Mouse (Mus musculus) urinary bladder, postnatal 25 days (tissue): ENCODE measurements at regions not wholly inside any gene's neighbourhood (a gene's known extent, or its start where the extent isn't known, plus 50 kb on each side); places are given as distances from the start of the nearest gene placed in this dataset.

Experiments used
- DNase-seq: peaks from one replicate; pipeline ENCODE4 v3.0.0; 2022; ENCODE audit warnings: low spot score

DNA sequence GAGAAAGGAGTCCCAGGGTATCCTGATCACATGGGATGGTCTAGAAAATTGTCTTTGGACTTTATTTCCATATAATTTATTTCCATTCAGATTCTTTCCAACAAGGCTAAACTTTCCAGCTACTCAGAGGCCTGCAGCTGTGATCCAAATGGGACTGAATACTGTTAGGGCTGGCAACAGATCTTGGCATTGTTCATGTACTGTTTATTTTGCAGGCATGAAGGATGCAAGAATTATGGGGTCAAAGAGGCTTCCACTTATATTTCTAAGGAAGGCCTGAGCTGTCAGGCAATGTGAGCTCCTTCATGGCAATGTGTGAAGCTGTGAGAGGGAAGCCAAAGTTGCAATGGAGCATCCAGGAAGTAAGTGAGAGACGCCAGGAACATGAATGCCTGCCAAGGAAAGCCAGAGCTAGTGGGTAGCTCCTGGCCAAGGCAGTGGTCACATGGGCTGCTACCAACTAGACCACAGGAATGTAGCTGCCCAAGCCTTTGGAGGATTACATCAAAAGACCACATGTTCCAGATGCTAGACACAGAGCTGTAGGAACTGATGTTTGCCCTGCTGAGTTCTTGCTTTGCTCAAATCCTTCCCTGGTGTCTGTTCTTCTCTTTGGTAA lies 261.8 kb upstream of the Sox11 start:
- no peak for DNase-seq

DNA sequence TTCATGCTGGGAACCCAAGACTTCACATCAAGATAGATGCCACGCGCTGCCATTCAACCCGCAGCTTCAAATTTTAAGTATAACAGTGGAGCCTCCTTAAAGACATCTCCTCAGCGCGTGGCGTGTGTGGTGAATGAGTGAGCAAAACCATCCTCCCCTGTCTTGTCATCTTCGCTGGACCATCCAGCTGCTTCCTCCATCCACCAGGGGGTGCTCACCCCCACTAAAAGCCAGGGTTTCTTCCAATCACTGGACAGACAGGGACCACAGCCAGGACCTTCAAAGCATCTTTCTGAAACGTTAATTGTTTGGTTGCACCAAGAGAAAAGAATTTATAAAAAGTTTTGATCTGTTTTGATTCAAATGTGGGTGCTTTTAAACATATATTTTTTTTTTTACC lies 256.8 kb upstream of the Sox11 start:
- DNase-seq = peak; percentile 56

DNA sequence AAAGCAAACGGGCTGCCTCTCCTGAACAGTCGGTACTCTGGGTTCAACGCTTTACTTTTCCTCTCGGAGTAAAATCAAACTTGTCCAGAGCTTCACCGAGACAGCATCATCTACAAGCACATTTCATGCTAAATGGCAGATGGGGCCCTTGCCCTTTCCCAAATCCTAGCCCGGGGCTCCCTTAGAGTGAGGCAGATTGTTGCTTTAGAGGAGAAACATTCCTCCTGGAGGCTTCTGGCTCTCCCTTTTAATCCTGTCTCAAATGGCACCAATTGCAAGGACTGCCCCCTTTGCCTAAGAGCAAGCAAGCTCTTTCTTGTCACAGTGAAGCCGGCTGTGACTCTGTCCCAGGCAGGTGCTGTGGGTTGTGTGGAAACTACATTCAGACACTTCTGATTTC lies 255.5 kb upstream of the Sox11 start:
- no peak for DNase-seq

DNA sequence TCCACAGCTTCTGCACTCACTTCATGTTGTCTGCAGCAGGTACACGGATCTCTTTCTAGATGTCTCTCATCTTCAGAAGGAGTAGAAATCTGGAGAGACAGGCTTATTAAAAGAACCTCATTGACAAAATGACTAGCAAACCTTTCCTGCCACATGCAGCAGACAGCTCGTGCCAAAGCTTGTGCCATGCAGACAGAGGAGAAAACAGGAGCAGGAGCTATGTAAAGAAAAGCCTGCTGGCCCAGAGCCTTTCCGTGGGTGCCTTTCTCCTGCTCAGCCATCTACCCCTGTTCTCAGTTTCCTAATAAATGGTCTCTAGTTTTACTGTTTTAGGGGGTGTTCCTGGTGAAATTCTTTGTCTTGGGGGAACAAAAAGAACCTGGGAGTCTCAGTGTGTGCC lies 254.9 kb upstream of the Sox11 start:
- no peak for DNase-seq

DNA sequence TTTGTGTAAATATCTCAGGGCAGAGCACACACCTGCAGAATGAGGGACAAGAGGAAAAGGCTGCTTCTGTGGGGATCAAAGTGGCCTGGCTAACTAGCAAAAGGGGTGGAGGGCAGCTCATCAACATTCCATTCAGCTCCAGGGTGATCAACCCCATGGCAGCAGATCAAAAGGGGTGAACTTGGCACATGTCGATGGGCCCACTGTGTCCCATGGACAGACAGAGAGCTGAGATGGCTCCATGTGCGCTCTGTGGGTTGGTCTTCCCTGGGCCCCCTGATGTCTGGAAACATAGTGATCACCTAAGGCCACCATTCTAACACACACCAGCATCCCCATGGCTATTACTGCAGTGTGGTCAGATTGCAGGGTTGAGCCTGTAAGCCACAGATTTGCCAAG lies 253.2 kb upstream of the Sox11 start:
- DNase-seq = no peak

DNA sequence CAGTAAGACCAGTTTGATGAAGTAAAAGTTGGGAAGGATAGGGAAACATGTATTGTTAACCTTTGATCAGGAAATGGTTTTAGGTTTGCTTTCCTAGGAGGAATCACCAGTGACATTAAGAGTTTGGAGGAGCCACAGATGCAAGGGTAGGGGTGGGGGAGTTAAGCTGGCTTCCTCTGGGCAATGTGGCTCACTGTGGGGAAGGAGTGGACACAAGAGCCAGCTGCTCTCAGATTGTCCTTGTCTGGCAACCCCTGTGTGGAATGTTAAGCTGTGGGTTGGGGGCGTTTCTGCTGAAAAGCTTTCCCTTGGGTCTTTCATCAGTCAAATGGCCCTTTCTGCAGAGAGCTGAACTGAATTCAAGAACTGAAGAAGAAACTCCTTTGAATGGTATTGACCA lies 251.1 kb upstream of the Sox11 start:
- no peak for DNase-seq

DNA sequence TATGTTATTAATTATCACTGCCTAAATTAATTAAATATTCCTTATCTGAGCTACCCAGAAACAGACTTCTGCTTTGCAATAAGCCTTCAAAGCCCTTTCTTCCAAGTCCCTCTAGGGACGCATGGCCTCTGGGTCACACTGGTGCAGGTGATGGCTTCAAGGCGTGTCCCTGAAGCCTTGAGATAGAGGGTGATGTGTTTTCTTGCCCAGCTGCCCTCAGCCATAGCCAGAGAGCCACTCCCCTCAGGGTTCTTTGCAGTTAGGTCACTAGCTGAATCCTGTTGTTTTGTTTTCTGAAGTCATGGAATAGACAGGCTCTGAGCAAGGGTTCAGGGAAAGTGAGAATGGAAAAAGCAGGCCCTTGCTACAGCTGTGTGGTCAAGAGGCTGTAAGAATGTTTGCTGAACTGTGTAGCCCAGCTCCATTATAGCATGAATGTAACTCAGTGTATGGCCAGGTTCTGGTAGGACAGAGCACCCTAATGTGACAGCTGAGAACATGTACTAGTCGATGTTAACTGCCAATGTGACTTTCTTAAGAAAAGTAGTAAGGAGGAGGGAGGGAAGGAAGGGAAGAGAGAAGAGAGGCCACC lies 233.8 kb upstream of the Sox11 start:
- DNase-seq = no peak

DNA sequence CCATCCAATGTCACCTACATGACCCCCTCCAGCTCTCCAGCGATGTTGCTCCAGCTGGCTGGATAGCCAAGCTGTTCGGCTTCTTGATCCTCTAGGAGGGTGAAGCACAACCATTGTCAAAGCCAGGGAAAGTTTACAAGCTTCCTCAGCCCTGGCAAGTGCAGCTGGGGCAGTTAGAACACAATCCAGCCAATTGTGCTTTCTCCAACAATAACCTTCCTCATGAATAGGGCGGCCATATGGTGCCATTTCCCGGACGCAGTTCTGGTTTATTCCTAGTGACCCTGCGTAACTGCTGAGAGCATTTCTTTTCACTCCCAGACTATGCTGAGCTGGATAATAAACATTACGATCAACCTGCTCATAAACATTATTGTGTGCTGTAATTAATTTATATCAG lies 233.3 kb upstream of the Sox11 start:
- DNase-seq = no peak

DNA sequence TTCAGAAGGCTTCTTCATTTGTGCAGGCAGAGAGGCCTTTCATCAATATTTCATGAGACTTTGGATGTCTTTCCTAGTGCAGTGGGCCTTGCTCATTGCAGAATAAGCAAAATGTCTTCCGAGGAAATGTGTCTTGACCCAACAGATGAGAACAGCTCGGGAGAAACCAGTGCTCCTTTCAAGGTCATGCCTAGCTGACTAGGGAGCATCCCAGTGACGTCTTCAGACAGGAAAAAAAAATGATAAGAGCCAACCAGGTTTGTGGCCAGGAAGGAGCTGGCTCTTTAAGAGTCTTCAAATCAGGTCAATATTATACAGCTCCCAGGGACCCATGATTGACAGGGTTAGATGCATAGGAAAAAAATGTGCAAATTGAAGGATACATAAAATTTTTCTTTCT lies 224.9 kb upstream of the Sox11 start:
- no peak for DNase-seq

DNA sequence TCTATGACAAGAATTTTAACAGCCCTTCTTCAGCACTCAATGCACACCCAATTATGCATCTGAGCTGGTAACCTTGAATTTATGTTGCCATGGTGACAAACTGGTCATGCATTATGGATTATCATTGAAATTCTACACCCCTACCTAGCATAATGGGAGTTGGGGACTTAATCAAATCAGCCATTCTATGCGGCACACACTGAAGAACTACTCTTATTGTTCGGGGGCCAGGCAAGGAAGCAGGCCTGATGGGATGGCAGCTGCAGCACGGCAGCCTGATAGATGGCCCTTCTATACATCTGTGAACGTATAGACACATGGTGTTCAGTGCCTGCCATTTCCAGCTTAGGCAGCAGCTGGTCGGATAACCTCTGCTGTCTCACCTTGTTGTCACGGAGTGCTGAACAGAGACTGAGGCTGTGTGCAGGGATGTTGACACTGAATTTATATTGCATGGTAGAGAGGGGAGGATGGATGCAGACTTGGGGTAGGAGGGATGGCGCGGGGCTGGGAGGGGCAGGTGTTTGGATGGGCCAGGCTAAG lies 223.7 kb upstream of the Sox11 start:
- no peak for DNase-seq

DNA sequence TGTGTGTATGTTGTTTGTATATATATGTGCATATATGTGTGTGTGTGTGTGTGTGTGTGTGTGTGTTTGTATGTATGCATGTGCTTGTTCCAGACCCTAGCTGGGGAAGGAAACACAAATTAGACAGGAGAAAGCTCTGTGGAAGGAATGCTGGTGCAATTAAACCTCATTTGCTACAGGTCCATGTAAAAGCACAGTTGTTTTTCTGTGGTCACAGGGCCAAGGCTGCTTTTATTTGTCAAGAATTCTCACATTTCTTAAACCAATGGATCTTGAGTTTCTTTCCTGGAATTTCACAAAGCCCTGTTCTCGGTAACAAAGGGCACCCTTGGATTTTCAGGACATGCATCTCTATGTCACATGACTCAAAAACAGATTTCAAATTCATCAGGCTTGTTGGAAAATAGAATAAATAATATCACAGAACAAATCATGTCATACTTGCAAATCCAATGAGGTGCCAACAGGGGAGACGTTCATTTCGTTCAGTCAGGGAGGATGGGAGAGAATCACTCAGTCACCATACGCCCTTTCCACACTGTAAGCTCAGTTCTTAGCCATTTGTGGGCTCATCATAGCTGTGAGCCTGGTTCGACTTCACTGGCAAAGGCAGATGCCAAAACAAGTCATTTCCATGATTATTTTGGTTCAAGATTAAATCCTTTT lies 222.4 kb upstream of the Sox11 start:
- no peak for DNase-seq

DNA sequence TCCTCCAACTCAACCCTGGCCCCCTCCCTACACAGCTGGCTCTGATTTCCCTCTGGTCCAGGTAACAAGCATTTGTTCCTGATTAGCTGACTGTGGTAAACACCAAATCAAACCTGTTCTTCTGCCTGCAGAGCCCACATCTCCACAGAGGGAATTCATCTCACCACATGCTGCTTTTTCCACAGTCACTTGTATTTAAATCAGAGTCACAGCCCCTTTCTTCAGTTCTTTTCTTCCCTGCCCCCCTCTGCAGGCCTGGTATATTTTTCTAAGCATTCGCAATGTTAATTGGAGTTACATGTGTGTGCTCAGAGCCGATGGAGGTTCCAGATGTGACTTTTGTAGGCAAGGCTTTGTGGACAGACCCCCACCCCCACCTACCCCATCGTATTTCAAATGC lies 221.5 kb upstream of the Sox11 start:
- no peak for DNase-seq

DNA sequence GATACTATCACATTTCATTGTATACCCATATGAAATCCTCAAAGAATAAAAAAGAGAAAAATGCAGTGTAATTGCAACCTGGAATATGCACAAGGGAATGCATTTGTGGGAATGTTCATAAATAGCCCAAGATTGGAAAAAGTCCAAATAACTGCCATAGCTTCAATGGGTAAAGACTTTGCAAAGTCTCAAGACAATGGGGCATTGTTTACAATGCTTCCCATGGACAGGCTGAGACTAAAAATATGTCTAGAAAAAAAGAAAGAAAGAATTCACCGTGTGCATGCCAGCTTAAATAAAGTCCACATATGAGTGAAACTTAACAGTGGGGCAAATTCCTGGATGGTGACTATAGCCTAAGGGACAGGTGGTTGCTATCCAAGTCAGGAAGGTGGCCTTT lies 210.4 kb upstream of the Sox11 start:
- no peak for DNase-seq

DNA sequence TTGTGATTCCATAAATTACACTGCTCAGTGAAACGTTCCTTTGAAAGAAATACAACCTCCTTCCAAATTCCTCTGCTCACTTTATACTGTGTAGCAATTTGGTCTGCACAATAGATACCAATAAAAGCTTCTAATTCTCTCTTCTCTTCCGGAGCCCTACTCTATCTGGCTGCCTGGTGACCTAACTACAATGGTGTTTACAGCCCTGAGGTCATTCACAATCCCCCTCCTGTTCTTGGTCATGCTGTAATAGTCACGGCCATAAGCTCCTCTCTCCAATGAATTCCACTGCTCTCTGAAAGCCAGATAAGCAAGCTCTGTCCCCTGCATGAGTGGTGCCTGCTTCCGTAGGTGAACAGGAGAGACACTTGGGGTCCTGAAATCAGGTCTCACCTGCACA lies 195.8 kb upstream of the Sox11 start:
- no peak for DNase-seq

DNA sequence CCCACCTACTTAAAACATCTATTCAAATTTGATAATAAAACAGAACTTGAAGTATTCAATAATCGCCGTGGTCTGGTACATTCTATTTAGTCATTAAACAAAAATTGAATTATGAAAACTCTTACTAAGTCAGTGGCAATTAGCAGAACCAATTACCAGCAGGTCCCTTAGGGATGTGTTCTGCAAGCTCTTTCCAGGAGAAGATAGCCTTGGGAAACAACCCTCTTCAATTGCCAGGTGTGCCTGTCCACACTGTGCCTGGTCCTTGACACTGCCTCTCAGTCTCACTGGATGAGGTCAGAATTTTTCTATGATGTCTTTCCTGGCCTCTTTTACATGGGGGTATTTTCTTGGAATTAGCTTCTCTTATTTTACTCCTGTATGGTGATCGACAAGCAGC lies 195.1 kb upstream of the Sox11 start:
- no peak for DNase-seq

DNA sequence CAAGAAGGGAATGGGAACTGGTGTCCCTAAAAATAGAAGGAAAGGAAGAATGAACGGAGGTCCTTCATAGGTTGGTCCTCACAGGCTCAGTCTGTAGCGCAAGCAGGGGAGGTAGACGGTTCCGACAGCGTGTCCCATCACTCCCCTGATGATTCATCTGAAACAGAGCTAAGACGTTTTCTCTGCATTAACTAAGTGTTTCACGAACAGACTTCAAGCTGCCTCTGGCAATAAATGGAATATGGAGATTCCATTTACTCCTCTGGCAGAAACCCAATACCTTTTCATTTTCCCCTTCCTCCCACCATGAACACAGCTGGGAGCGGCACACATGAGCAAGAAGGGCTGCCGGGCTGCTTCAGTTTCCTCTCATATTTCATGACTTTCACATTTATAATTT lies 194.6 kb upstream of the Sox11 start:
- DNase-seq = no peak

DNA sequence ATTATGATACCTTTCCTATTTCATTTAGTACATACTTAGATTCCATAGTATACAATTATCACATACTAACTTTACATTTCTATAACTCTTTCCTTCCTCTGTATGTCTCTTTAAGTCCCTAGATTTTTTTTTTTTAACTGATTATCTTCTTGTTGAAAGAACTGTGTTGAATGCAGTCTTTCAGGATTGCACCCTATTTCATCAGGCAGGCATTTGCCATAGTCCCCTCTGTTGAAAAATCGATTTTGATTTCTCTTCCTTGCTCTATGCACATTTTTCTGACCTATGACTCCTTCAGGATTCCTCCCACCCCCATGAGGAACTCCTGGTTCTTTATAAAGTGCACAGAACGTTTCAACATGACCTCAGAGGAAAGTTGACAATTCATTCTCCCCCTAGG lies 183.2 kb upstream of the Sox11 start:
- no peak for DNase-seq

DNA sequence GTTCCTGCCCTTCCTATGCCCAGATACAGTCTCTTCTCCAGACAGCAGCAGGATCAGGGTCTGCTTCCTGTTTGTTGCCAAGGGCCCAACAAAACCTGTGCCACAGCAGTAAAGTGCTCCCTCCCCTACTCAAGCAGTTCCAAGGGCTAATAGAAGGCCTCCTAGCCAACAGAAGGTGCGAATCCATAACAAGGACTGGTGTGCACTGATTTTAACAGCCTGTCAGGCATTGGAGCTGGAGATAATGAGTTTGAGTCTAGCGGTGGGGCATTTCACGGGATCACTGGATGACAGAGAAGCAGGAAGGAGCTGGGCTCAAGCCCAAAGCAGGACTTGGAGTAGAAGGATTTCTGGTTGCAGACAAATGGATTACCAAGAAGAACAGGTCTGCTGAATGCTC lies 170.9 kb upstream of the Sox11 start:
- DNase-seq = no peak

DNA sequence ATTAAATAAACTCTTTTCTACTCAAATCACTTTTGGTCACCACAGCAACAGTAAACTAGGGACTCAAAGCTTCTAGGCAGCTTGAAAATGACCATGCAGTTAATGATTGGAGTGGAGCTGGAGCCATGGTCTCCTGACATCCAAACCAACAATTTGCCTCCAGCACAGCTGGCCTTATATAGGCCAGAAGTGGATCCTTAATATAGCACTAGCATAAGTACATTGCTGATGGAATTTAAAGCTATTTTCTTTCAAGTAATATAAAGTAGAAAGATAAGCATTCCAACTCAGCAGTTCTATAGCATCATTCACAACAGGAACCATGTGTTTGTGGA lies 165.8 kb upstream of the Sox11 start:
- DNase-seq = no peak

DNA sequence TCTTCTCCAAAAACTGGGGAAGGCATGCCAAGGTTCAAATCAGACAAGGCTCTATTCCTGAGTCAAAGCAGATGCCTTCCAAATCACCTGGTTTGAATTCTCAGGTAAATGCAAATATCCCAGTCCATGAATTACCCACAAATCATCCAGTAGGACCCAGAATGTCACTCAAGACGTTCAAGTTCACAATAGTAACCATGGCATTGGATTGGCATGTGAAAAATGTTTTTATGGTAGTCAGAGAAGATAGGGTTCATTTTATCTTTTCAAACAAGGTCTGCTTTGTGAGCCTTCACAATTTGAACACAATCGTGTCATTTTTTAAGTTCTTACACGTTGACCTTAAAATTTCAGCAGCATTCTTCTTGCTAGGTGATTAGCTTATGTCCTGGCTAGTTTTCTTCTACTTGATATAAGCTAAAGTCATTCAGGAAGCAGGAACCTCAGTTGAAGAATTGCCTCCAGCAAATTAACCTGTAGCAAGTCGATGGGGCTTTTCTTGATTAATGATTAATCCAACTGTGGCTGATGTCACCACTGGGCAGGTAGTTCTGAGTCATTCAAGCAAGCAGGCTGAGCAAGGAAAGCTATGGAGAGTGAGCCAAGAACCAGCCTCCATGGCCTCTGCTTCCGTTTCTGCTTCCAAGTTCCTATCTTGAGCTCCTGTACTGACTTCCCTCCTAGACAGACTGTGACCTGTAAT lies 165.3 kb upstream of the Sox11 start:
- DNase-seq = no peak

DNA sequence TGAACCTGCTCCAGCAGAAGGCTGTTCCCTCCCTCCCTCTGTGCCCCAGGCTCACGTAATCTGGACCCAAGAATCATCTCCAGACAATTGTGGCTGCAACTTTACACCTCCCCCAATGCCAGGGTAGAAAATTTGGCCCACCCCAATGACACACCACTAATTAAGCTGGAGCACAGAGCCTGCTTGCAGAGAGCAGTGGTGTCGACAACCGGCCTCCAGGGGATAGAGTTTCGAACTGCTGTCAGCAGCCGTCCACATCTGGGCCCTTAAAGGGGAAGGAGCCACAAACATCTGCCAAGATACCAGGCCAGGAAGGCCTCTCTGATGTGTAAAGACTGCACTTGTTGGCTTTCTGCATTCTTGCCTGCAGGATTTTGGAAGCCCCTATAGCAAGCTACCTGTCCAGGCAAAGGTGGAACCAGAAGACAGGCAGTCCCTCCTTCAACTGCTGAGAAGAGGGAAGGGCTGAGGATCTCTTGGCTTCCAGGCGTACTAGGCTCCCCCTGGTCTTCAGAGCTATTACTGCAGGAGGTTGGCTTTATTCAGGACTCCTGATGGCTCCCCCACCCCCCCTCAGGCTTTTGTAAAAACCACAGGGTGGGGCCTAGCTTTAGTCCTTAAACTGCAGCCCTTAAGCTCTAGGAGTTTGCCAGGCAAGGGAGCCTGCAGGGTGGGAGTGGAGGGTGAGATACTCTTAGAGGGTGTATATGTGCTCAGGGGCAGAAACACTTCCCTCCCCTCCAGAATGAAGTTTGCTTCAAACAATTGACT lies 160.5 kb upstream of the Sox11 start:
- no peak for DNase-seq

DNA sequence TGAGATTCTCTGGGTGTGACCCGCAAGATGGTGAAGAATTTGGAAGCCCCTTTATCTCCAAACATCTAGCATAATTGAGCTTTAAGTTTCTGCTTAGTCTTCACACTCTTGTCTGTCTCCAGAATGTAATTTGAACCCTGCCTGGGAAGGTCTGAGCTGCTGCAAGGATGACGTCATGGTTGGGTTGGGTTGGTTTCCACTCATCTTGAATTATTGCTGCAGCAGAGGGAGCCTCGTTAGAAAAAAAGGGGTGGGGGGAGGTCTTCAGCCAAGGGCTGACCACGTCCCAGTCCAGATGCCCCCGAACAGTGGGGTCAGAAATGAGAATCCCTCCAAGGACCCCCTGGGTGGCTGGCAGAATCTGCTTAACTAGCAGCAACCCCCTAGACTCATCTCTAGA lies 158.1 kb upstream of the Sox11 start:
- no peak for DNase-seq

DNA sequence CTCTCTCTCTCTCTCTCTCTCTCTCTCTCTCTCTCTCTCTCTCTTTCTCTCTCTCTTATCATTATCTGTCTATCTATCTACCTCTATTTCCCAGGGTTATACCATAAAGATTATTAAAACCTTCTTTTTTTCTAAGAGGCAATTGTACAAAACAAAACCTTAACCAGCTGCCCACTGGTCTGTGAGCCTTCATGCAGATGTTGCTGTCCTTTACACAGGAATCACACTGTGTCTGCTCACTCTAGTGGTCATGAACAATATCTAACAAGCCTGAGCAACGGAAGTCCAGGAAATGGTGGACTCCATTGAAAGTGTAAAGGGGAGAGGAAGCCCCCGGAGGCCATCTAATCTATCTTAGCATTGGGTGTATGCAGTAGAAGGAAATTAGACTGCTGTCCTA lies 156.9 kb upstream of the Sox11 start:
- no peak for DNase-seq
